Mouse (Mus musculus): ENCODE measurements at regions not wholly inside any gene's neighbourhood (a gene's known extent, or its start where the extent isn't known, plus 50 kb on each side); places are given as distances from the start of the nearest gene placed in this dataset.
A peak's percentile ranks its signal among the peaks of the same experiment; 100 is the strongest.
"Not testable (repeated sequence)": the region's sequence is repeated elsewhere in the genome, so short reads cannot be mapped to it uniquely, and the experiment has no call there.

GRCm38 (mm10) chr15:34027111-34027510 lies 330.6 kb downstream of the 9430069I07Rik start:
- DNase-seq: not testable (repeated sequence)

- no peak for DNase-seq
Observed at GRCm38 (mm10) chr15:34025396-34025795, 332.3 kb downstream of the 9430069I07Rik start.

- DNase-seq: peak; percentile 49
Observed at GRCm38 (mm10) chr15:34021857-34022256, 335.8 kb downstream of the 9430069I07Rik start.

DNA sequence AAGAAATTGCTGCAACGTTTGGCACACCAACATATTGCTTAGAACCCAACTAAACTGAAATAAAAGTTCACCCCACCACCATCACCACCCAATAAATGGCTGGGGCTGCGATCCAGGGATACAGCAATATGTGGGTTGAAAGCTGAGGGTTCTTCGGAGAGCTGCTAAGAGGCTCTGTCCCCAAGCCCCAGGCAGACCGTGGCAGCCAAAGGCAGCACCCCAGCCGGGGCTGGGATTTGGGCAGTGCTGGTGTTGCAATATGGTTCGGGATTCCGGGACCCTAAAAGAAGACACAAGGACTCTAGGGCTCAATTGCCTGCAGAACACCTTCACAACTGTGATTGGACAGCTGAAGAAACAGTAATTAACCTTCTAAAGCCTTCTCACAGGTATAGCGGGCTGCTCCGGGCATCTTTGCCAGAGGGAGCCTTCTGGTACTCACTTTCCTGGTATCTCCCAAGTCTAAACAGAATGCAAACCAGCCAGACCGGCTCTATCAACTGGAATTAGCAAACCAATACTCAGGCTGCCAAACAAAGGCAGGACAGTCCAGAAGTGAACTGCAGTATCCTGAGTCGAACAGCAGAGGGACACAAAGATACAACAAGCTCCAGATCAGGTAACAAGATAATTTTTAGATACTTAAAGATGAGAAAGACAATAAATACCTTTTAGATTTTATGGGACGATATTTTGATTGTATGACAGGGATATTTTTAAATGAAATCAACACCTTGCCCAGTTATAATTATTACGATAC lies 341.1 kb downstream of the 9430069I07Rik start:
- peak; percentile 8 for DNase-seq

DNA sequence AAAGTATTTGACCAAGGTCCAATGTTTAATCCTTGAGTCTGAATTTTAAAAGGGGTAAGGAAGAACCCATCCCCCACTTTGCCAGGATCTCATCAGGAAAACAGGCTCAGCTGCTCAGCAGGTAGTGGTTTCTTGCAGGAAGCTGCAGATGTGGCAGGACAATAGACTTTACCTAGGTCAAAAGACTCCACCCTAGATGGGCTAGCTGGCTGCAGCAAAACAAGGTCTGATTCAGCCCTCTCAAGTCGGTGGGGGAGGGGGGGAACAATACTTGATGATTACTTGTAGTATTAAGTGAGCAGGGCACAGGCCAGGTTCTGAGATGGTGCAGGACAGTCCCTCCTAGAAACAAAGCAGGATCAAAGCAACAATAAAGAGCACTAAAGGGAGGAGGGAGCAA lies 349.1 kb downstream of the 9430069I07Rik start:
- DNase-seq: no peak

DNA sequence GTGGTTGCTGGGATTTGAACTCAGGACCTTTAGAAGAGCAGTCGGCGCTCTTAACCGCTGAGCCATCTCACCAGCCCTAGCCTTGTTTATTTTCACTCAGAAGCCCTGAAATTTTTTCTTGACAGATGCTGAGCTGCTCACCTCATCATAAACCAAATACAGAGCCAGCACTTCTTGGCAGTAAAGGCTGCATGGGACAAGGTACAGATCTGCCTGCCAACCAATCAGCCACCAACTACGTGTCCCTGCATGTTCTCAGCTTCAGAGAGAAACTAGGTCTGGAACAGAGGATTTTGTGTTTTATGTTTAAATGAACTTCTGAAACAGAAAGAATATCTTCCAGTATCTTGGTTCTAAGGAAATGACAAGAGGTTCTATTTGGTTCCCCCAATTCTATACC lies 365.3 kb downstream of the 9430069I07Rik start:
- peak; percentile 6 for DNase-seq

DNA sequence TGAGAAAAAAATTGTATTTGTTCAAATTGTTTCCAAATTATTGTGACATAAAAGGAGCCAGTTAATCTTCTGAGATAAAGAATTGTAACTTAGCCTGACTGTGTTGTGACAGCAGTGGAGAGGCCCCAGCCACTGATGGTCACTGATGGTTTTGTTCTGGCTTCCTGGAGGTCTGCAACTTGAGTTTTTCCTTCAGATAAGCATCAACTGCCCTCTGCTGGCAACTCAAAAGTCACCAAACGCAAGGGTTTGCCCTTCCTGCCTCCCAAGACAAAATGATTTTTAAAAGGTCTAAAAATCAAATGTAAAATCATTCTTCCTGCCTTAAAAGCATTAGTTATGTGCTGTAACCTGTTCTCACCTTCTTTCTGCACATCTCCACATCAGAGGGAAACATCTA lies 382.6 kb downstream of the 9430069I07Rik start:
- DNase-seq: no peak

DNA sequence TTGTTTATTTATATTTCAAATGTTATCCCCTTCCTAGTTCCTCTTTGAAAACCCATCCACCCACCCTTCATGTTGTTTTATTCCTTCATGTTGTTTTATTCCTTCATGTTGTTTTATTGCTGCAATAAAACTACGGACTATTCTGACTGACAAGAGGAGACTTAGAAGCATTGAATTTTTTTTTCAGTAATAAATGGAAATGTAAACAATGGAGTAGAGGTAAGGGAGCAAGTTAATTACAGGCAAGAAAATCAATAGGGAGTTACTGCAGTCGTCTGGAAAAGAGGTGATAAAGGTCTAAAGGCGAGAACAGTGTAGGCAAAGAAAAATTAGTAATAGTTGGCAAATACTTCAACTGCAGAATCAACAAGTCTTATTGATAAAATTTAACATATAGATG lies 384.2 kb downstream of the 9430069I07Rik start:
- no peak for DNase-seq

DNA sequence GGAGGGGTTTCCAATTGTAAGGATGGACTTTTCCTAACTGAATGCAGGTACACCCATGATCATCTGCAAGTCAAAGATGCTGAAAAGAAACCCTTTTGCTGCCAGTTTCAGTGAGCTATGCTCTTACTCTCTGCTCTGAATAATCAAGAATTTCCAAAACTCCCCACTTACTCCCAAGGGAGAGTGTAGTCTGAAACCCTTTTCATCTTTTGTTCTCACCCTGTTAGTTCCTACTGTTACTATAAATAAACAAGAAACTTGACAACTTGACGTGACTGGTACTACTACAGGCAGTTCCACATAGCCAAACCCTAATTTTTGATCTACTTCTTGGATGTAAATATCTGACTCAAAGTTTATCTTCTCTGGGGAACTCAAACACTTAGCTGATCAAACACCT lies 388.3 kb downstream of the 9430069I07Rik start:
- DNase-seq: no peak

GRCm38 (mm10) chr15:33935013-33935664 lies 422.5 kb downstream of the 9430069I07Rik start:
- no peak for DNase-seq

DNA sequence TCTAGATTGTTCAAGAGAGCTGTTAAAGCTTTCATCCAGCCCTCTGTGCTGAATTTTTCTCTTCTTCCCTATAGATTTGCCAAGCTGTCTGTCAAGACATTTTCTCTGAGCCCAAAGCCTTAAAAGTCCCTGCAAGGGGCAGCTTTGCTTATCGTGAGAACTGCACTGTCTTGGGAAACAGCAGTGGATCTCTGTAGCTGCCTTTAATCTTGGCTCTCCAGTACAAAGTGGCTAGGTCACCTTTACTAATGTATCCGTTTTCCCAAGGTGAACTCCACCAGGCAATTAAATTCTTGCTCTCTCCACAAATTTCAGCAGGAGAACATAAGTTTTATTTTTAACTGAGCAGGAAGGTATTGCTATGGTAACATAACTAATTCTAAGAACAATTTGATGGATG lies 431.2 kb downstream of the 9430069I07Rik start:
- DNase-seq: no peak

- DNase-seq: no peak
Observed at GRCm38 (mm10) chr15:33924094-33924890, 433.4 kb downstream of the 9430069I07Rik start.

- no peak for DNase-seq
Observed at GRCm38 (mm10) chr15:33914891-33915290, 442.8 kb downstream of the 9430069I07Rik start.

- no peak for DNase-seq
Observed at GRCm38 (mm10) chr15:33906727-33907479, 450.8 kb downstream of the 9430069I07Rik start.

DNA sequence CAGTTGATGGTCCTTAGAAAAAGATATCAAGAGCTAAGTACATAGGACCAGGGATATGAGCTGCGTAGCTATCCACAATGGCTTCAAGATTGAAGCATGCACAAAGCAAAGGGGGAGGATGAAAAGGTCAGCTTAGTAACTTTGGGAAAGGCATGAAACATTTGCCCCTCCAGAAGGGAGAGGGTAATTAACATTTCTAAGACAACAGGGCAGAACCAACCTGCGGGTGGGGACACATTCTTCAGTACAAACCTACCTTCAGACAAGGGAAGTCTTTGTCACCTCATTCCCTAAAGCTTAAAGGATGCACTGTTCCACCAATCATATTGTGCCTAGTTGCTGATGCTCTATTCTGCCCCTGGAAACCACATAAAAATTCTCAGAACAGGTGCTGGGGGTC lies 461.6 kb downstream of the 9430069I07Rik start:
- no peak for DNase-seq

GRCm38 (mm10) chr15:33890606-33891005 lies 467.1 kb downstream of the 9430069I07Rik start:
- no peak for DNase-seq

GRCm38 (mm10) chr15:33888865-33889368 lies 468.8 kb downstream of the 9430069I07Rik start:
- DNase-seq: no peak

GRCm38 (mm10) chr15:33862224-33862752 lies 495.4 kb downstream of the 9430069I07Rik start:
- no peak for DNase-seq

- no peak for DNase-seq
Observed at GRCm38 (mm10) chr15:33825435-33826088, 532.1 kb downstream of the 9430069I07Rik start.

- no peak for DNase-seq
Observed at GRCm38 (mm10) chr15:33824826-33825225, 532.8 kb downstream of the 9430069I07Rik start.

- no peak for DNase-seq
Observed at GRCm38 (mm10) chr15:33780960-33781359, 576.7 kb downstream of the 9430069I07Rik start.

DNA sequence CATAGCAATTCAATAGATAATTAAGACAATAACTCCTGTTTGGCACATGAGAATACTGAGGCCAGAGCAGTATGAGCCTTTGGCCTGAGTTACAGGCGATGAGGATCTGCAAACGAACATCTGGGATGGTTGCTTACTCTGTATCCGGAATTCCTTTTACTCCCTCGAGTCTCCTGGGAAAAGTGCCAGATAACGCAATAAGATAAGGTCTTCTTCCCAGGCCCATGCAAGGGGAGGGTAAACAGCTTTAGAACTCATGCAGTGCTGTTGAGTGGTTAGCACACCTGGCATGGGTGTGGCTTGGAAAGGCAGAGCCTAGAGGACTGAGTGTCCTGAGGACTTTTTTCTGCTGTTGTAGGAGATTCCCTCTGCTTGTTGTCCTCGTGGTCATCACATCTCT lies 598.2 kb downstream of the 9430069I07Rik start:
- no peak for DNase-seq
